Mouse (Mus musculus) heart, embryonic 16.5 days (tissue): ENCODE data around the gene E130114P18Rik. TPM values are rescaled to one million over a fixed set of nuclear protein-coding genes. Genes with fewer than 3 reads are reported as not detected.

Source experiments
- ATAC-seq: fragments of 200-750 bp; cut with Nextera tagmentation; replicated peaks from 2 replicates; pipeline ENCODE4 v1.8.0; 2017; ENCODE audit warnings: moderate number of reproducible peaks; ENCODE audit not compliant: insufficient read depth, low FRiP score; ENCODE audit errors: extremely low read depth
- H3K27ac ChIP-seq: fragments of 300-500 bp; sonication (generic); 2 replicates; pipeline ENCODE4 v1.5.1; 2014; ENCODE audit warnings: mild to moderate bottlenecking, low read length, control low read depth, moderate library complexity
- H3K27me3 ChIP-seq: fragments of 300-500 bp; sonication (generic); 2 replicates; pipeline ENCODE4 v1.6.1; 2014; ENCODE audit warnings: low read length, mixed read lengths; ENCODE audit not compliant: control insufficient read depth, insufficient read depth
- H3K36me3 ChIP-seq: fragments of 300-500 bp; sonication (generic); 2 replicates; pipeline ENCODE4 v1.6.1; 2014; ENCODE audit not compliant: control insufficient read depth, insufficient read depth
- H3K4me1 ChIP-seq: fragments of 300-500 bp; sonication (generic); 2 replicates; pipeline ENCODE4 v1.6.1; 2014; ENCODE audit warnings: low read length, mixed read lengths; ENCODE audit not compliant: control insufficient read depth, insufficient read depth
- H3K4me2 ChIP-seq: fragments of 300-500 bp; sonication (generic); 2 replicates; pipeline ENCODE4 v1.6.1; 2014; ENCODE audit warnings: low read depth, mild to moderate bottlenecking, control low read depth, low read length
- H3K4me3 ChIP-seq: fragments of 300-500 bp; sonication (generic); 2 replicates; pipeline ENCODE4 v1.5.1; 2014; ENCODE audit warnings: mild to moderate bottlenecking, control low read depth, low read length
- H3K9ac ChIP-seq: fragments of 300-500 bp; sonication (generic); 2 replicates; pipeline ENCODE4 v1.6.1; 2014; ENCODE audit warnings: low read length, control low read depth
- H3K9me3 ChIP-seq: fragments of 300-500 bp; sonication (generic); replicated peaks from 2 replicates; pipeline ENCODE4 v1.6.1; 2016; ENCODE audit warnings: low read length; ENCODE audit not compliant: control insufficient read depth
- WGBS: fragments of 180-500 bp; shearing (Covaris S2); extraction: QIAGEN DNeasy Blood & Tissue Kit; methylation state at CpG from one replicate; pipeline ENCODE4 v1.1.7; 2014; 5-methylcytosine and 5-hydroxymethylcytosine counted together
- polyA plus RNA-seq: library from polyadenylated mRNA; unstranded; fragments of >200 nt; fragmentation: Nextera tagmentation; extraction: Ambion mirVana; gene quantifications from 2 replicates; pipeline ENCODE4 v1.2.1, GENCODE M21; 2015

The E130114P18Rik gene
- polyA plus RNA-seq, 1 experiment from 2014 or later, result 0.75 TPM

DNA sequence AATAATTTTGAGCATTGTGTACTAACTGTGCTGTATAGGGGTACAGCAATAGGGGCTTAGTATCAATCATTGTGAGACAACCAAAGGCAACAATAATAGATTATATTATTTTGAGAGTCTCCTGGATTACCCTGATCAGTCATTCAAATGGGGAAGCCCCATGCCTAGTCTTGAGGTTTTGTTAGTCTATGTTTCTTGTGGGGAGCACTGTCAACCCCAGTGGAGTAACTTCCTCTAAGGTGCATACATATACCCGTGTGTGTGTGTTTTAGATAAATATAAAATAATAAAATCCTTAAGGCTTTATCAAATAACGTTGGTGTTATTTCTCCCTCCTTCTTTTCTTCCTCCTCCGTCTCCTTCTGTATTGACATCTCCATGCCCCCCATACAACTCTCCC, 208.6 kb downstream of the E130114P18Rik start:
- Histone ChIP-seq H3K4me3 (no peak overlapping the region), H3K27ac (no peak overlapping the region), H3K4me2 (no peak overlapping the region), H3K27me3 (no peaks in the 10 kb centered on the region), H3K9ac (no peak overlapping the region), H3K4me1 (no peaks in the 10 kb centered on the region), H3K9me3 (no peaks in the 10 kb centered on the region), H3K36me3 (no peaks in the 10 kb centered on the region)
- WGBS, result 55% methylated on average over 3 of the region's 3 CpGs
- ATAC-seq, result no peak

DNA sequence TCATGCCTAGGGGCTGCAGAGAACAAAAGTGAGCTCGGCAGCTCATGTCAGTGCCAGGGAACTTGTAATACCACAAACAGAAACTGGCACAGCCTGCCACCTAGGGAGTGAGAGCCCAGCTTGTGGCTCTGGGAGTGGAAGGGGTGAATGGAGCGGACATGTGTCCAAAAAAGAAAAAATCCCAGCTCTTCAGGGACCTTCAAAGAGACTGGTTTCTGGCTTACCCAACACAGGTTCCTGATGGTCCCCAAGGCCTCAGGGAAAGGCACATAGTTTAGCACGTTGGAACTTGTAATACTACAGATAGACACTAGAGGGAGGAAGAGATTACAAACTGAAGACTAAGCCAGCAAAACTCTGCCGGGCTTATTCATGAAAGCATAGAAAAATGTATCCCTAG, 213.2 kb downstream of the E130114P18Rik start:
- Histone ChIP-seq H3K4me2 (no peak overlapping the region), H3K9me3 (no peaks in the 10 kb centered on the region), H3K4me1 (no peaks in the 10 kb centered on the region), H3K4me3 (no peak overlapping the region), H3K9ac (no peak overlapping the region), H3K36me3 (no peaks in the 10 kb centered on the region), H3K27me3 (no peaks in the 10 kb centered on the region), H3K27ac (no peak overlapping the region)
- ATAC-seq, result no peak
- 43% methylated on average over 4 of the region's 4 CpGs for WGBS

GRCm38 (mm10) chr4:97564199-97564598, 213.7 kb downstream of the E130114P18Rik start:
- H3K4me2 ChIP-seq, result no peak overlapping the region
- H3K9me3 ChIP-seq, result no peaks in the 10 kb centered on the region
- H3K27ac ChIP-seq, result no peak overlapping the region
- no peaks in the 10 kb centered on the region for H3K36me3 ChIP-seq
- ATAC-seq, result no peak
- no peak overlapping the region for H3K9ac ChIP-seq
- 74% methylated on average over 6 of the region's 6 CpGs for WGBS
- H3K27me3 ChIP-seq, result no peaks in the 10 kb centered on the region
- no peaks in the 10 kb centered on the region for H3K4me1 ChIP-seq
- H3K4me3 ChIP-seq, result no peak overlapping the region

- no peak overlapping the region for H3K9ac ChIP-seq
- WGBS, result 87% methylated on average over 2 of the region's 2 CpGs
- no peak overlapping the region for H3K27ac ChIP-seq
- no peaks in the 10 kb centered on the region for H3K9me3 ChIP-seq
- no peaks in the 10 kb centered on the region for H3K36me3 ChIP-seq
- ATAC-seq, result no peak
- no peak overlapping the region for H3K4me2 ChIP-seq
- no peak overlapping the region for H3K4me3 ChIP-seq
- no peaks in the 10 kb centered on the region for H3K4me1 ChIP-seq
- H3K27me3 ChIP-seq, result no peaks in the 10 kb centered on the region
Measured at GRCm38 (mm10) chr4:97557585-97557984, 220.3 kb downstream of the E130114P18Rik start.

- H3K4me1 ChIP-seq, result 0 out of 2 replicates have a peak, but pooled peaks cover 2% of the 10 kb centered on the region
- H3K4me2 ChIP-seq, result no peak overlapping the region
- H3K4me3 ChIP-seq, result no peak overlapping the region
- 0 out of 2 replicates have a peak overlapping the region, but pooled peaks have one; percentile 14 for H3K27ac ChIP-seq
- H3K27me3 ChIP-seq, result no peaks in the 10 kb centered on the region
- no peak for ATAC-seq
- WGBS, result 30% methylated on average over 5 of the region's 5 CpGs
- H3K36me3 ChIP-seq, result no peaks in the 10 kb centered on the region
- no peaks in the 10 kb centered on the region for H3K9me3 ChIP-seq
- no peak overlapping the region for H3K9ac ChIP-seq
Measured at GRCm38 (mm10) chr4:97544016-97544415, 233.9 kb downstream of the E130114P18Rik start.

- no peak for ATAC-seq
- H3K4me2 ChIP-seq, result no peak overlapping the region
- no peaks in the 10 kb centered on the region for H3K36me3 ChIP-seq
- H3K4me1 ChIP-seq, result no peaks in the 10 kb centered on the region
- no peaks in the 10 kb centered on the region for H3K27me3 ChIP-seq
- no peak overlapping the region for H3K27ac ChIP-seq
- no peaks in the 10 kb centered on the region for H3K9me3 ChIP-seq
- no peak overlapping the region for H3K9ac ChIP-seq
- H3K4me3 ChIP-seq, result no peak overlapping the region
- WGBS, result 57% methylated on average over 2 of the region's 2 CpGs
Measured at GRCm38 (mm10) chr4:97532072-97532471, 245.8 kb downstream of the E130114P18Rik start.

- Histone ChIP-seq H3K27me3 (no peaks in the 10 kb centered on the region), H3K4me3 (no peak overlapping the region), H3K27ac (no peak overlapping the region), H3K4me2 (no peak overlapping the region), H3K36me3 (no peaks in the 10 kb centered on the region), H3K9ac (no peak overlapping the region), H3K9me3 (no peaks in the 10 kb centered on the region), H3K4me1 (no peaks in the 10 kb centered on the region)
- 78% methylated on average over 2 of the region's 2 CpGs for WGBS
- no peak for ATAC-seq
Measured at GRCm38 (mm10) chr4:97528517-97528916, 249.4 kb downstream of the E130114P18Rik start.

Other genes with a start within 250 kb of the E130114P18Rik start
- gene Nfia, start 5.3 kb downstream of the E130114P18Rik start, polyA plus RNA-seq, result 37.3 and 42.0 TPM in 2 replicates